22 mouse cellular contexts compared by ENCODE assay signal in the genomic region with DNA sequence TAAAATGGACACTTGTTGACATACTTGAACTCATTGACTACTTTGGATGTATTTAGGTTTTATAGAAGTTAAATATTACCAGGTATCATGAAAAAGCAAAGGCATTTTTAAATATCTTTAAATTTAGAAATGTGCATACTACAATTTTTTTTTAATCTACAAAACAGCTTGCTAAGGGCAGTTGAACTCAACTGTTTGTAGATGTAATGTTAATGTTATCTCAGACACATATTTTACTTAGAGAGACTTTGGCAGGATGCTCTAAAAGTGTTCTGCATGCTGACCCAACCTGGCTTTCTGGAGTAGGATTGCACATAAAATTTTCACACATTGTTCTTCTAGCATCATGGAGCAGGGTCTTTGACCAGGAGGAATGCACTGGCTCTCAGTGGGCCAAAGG. TPM values are rescaled to one million over a fixed set of nuclear protein-coding genes. Genes with fewer than 3 reads are reported as not detected.
"Had no signal": no experiment of that assay in that cellular context is flagged by ENCODE, and none has a peak within 500 bp of the region (broad histone marks: within the 10 kb centered on the region; RNA-seq: fewer than 3 reads in every experiment).

No protein-coding gene starts in this region.

- H3K4me2 ChIP-seq: limb, embryonic 13.5 days; lung, embryonic 14.5 days; midbrain, embryonic 13.5 days; neural tube, embryonic 13.5 days; stomach, embryonic 15.5 days had no signal

- H3K27me3 ChIP-seq: stomach, embryonic 15.5 days had no signal

- ATAC-seq: intestine, postnatal 0 days; lung, postnatal 0 days; midbrain, embryonic 13.5 days; midbrain, embryonic 16.5 days had no signal

- H3K9ac ChIP-seq: limb, embryonic 13.5 days; lung, embryonic 14.5 days; midbrain, embryonic 13.5 days; neural tube, embryonic 13.5 days; stomach, embryonic 15.5 days had no signal

- H3K9me3 ChIP-seq: limb, embryonic 10.5 days; limb, embryonic 13.5 days; midbrain, embryonic 10.5 days; midbrain, embryonic 13.5 days; neural tube, embryonic 13.5 days; stomach, embryonic 15.5 days had no signal

- H3K4me1 ChIP-seq: midbrain, embryonic 13.5 days; stomach, embryonic 15.5 days had no signal

- H3K27ac ChIP-seq: kidney, postnatal 0 days; limb, embryonic 10.5 days; limb, embryonic 13.5 days; macrophage; midbrain, embryonic 10.5 days; midbrain, embryonic 13.5 days; neural tube, embryonic 13.5 days; stomach, embryonic 15.5 days had no signal

- H3K4me3 ChIP-seq: limb, embryonic 10.5 days; limb, embryonic 13.5 days; midbrain, embryonic 10.5 days; midbrain, embryonic 13.5 days; myocyte; neural tube, embryonic 13.5 days; stomach, embryonic 15.5 days had no signal

- DNase-seq: kidney, adult 2 months; kidney, postnatal 25 days; lung, embryonic 14.5 days; retina, postnatal 1 day; right cerebral cortex, postnatal 25 days; spleen, adult 18-20 months; thymus, adult 18-20 months; thymus, postnatal 36 days had no signal

- H3K36me3 ChIP-seq: limb, embryonic 10.5 days; limb, embryonic 13.5 days; midbrain, embryonic 10.5 days; midbrain, embryonic 13.5 days; neural tube, embryonic 13.5 days; stomach, embryonic 15.5 days had no signal

RNA-seq across cellular contexts. Expression of gene Car3, which starts 18.7 kb away (rescaled TPM):
- total RNA-seq: monocyte, adult 5-6 weeks; neutrophil, adult 5-6 weeks had no signal
- polyA plus RNA-seq: macrophage had no signal
